Mouse (Mus musculus) forebrain, embryonic 11.5 days (tissue): ENCODE data around the gene Csf2rb2. TPM values are rescaled to one million over a fixed set of nuclear protein-coding genes. Genes with fewer than 3 reads are reported as not detected.
A peak's percentile ranks its signal among the peaks of the same experiment; 100 is the strongest.

Source experiments
- ATAC-seq: fragments of 200-750 bp; cut with Nextera tagmentation; replicated peaks from 2 replicates; pipeline ENCODE4 v1.8.0; 2017; ENCODE audit warnings: moderate TSS enrichment; ENCODE audit not compliant: low FRiP score
- DNase-seq: peaks from one replicate; pipeline ENCODE4 v3.0.0-alpha.2; 2017; ENCODE audit warnings: low spot score
- H3K27ac ChIP-seq: fragments of 300-500 bp; sonication (generic); 2 replicates; pipeline ENCODE4 v1.5.1; 2014; ENCODE audit warnings: low read depth, low read length
- H3K27me3 ChIP-seq: fragments of 300-500 bp; sonication (generic); 2 replicates; pipeline ENCODE4 v1.6.1; 2014; ENCODE audit warnings: mild to moderate bottlenecking, low read length, mixed read lengths; ENCODE audit not compliant: control insufficient read depth, insufficient read depth
- H3K36me3 ChIP-seq: fragments of 300-500 bp; sonication (generic); 2 replicates; pipeline ENCODE4 v1.6.1; 2014; ENCODE audit warnings: mild to moderate bottlenecking, low read length, moderate library complexity, mixed read lengths; ENCODE audit not compliant: control insufficient read depth, insufficient read depth
- H3K4me1 ChIP-seq: fragments of 300-500 bp; sonication (generic); replicated peaks from 2 replicates; pipeline ENCODE4 v1.6.1; 2014; ENCODE audit warnings: low read length, mixed read lengths; ENCODE audit not compliant: control insufficient read depth, insufficient read depth
- H3K4me2 ChIP-seq: fragments of 300-500 bp; sonication (generic); 2 replicates; pipeline ENCODE4 v1.6.1; 2014; ENCODE audit warnings: low read depth, mild to moderate bottlenecking, low read length, moderate library complexity, mixed read lengths; ENCODE audit not compliant: severe bottlenecking
- H3K4me3 ChIP-seq: fragments of 300-500 bp; sonication (generic); 2 replicates; pipeline ENCODE4 v1.5.1; 2014; ENCODE audit warnings: low read depth, low read length
- H3K9ac ChIP-seq: fragments of 300-500 bp; sonication (generic); 2 replicates; pipeline ENCODE4 v1.6.1; 2014; ENCODE audit warnings: low read length
- H3K9me3 ChIP-seq: fragments of 300-500 bp; sonication (generic); 2 replicates; pipeline ENCODE4 v1.6.1; 2016; ENCODE audit warnings: low read length, mixed read lengths; ENCODE audit not compliant: control insufficient read depth
- WGBS: fragments of 180-500 bp; shearing (Covaris S2); extraction: QIAGEN DNeasy Blood & Tissue Kit; methylation state at CpG from one replicate; pipeline ENCODE4 v1.1.7; 2014; 5-methylcytosine and 5-hydroxymethylcytosine counted together
- polyA plus RNA-seq: library from polyadenylated mRNA; unstranded; fragments of >200 nt; fragmentation: Nextera tagmentation; extraction: Ambion mirVana; gene quantifications from 2 replicates; pipeline ENCODE4 v1.2.1, GENCODE M21; 2014

Csf2rb2 gene
- polyA plus RNA-seq, 1 experiment from 2014 or later = 0.40 TPM

GRCm38 (mm10) chr15:78278308-78278707, 27.2 kb downstream of the Csf2rb2 start:
- Histone ChIP-seq H3K4me3 (no peak overlapping the region), H3K27me3 (no peaks in the 10 kb centered on the region), H3K4me2 (no peak overlapping the region), H3K9me3 (no peaks in the 10 kb centered on the region), H3K27ac (no peak overlapping the region), H3K4me1 (no peaks in the 10 kb centered on the region), H3K36me3 (no peaks in the 10 kb centered on the region), H3K9ac (no peak overlapping the region)
- ATAC-seq (no peak), DNase-seq (no peak)
- 88% methylated on average over 2 of the region's 2 CpGs for WGBS

- Histone ChIP-seq H3K4me3 (no peak overlapping the region), H3K9me3 (no peaks in the 10 kb centered on the region), H3K36me3 (no peaks in the 10 kb centered on the region), H3K9ac (no peak overlapping the region), H3K27me3 (no peaks in the 10 kb centered on the region), H3K27ac (no peak overlapping the region), H3K4me2 (no peak overlapping the region), H3K4me1 (no peaks in the 10 kb centered on the region)
- DNase-seq (no peak), ATAC-seq (no peak)
These were observed 34.3 kb downstream of the Csf2rb2 start for GRCm38 (mm10) chr15:78271208-78271607.

GRCm38 (mm10) chr15:78267865-78268264, 37.7 kb downstream of the Csf2rb2 start:
- ATAC-seq = no peak
- H3K36me3 ChIP-seq = no peaks in the 10 kb centered on the region
- no peaks in the 10 kb centered on the region for H3K27me3 ChIP-seq
- H3K4me2 ChIP-seq = no peak overlapping the region
- no peaks in the 10 kb centered on the region for H3K9me3 ChIP-seq
- H3K4me1 ChIP-seq = no peaks in the 10 kb centered on the region
- no peak overlapping the region for H3K9ac ChIP-seq
- H3K27ac ChIP-seq = no peak overlapping the region
- 73% methylated on average over 4 of the region's 4 CpGs for WGBS
- no peak for DNase-seq
- no peak overlapping the region for H3K4me3 ChIP-seq

GRCm38 (mm10) chr15:78267441-78267840, 38.1 kb downstream of the Csf2rb2 start:
- no peak overlapping the region for H3K27ac ChIP-seq
- H3K4me1 ChIP-seq = no peaks in the 10 kb centered on the region
- no peaks in the 10 kb centered on the region for H3K27me3 ChIP-seq
- no peak overlapping the region for H3K9ac ChIP-seq
- ATAC-seq = no peak
- H3K4me3 ChIP-seq = no peak overlapping the region
- DNase-seq = no peak
- WGBS = 87% methylated on average over 10 of the region's 10 CpGs
- H3K9me3 ChIP-seq = no peaks in the 10 kb centered on the region
- no peaks in the 10 kb centered on the region for H3K36me3 ChIP-seq
- no peak overlapping the region for H3K4me2 ChIP-seq

- no peaks in the 10 kb centered on the region for H3K9me3 ChIP-seq
- no peaks in the 10 kb centered on the region for H3K27me3 ChIP-seq
- no peaks in the 10 kb centered on the region for H3K36me3 ChIP-seq
- peak overlapping the region; percentile 8; the same call in 1 of the 2 replicates for H3K9ac ChIP-seq
- DNase-seq (no peak), ATAC-seq (no peak)
- no peaks in the 10 kb centered on the region for H3K4me1 ChIP-seq
- 74% methylated on average over 3 of the region's 3 CpGs for WGBS
- no peak overlapping the region for H3K4me3 ChIP-seq
- no peak overlapping the region for H3K4me2 ChIP-seq
- H3K27ac ChIP-seq = no peak overlapping the region
These were observed 42.2 kb downstream of the Csf2rb2 start for GRCm38 (mm10) chr15:78263286-78263685.

GRCm38 (mm10) chr15:78260668-78261333, 44.7 kb downstream of the Csf2rb2 start:
- 81% methylated on average over 13 of the region's 13 CpGs for WGBS
- no peaks in the 10 kb centered on the region for H3K4me1 ChIP-seq
- DNase-seq (no peak), ATAC-seq (no peak)
- H3K9me3 ChIP-seq = no peaks in the 10 kb centered on the region
- H3K27ac ChIP-seq = no peak overlapping the region
- H3K27me3 ChIP-seq = no peaks in the 10 kb centered on the region
- H3K36me3 ChIP-seq = no peaks in the 10 kb centered on the region
- H3K4me3 ChIP-seq = no peak overlapping the region
- H3K9ac ChIP-seq = no peak overlapping the region
- H3K4me2 ChIP-seq = no peak overlapping the region

GRCm38 (mm10) chr15:78258246-78258865, 47.2 kb downstream of the Csf2rb2 start:
- H3K27me3 ChIP-seq = no peaks in the 10 kb centered on the region
- H3K4me3 ChIP-seq = no peak overlapping the region
- 76% methylated on average over 10 of the region's 10 CpGs for WGBS
- H3K4me1 ChIP-seq = no peaks in the 10 kb centered on the region
- DNase-seq = no peak
- no peak overlapping the region for H3K27ac ChIP-seq
- no peaks in the 10 kb centered on the region for H3K9me3 ChIP-seq
- H3K4me2 ChIP-seq = no peak overlapping the region
- no peak for ATAC-seq
- H3K9ac ChIP-seq = no peak overlapping the region
- H3K36me3 ChIP-seq = no peaks in the 10 kb centered on the region

GRCm38 (mm10) chr15:78257326-78258050, 48.0 kb downstream of the Csf2rb2 start:
- H3K4me1 ChIP-seq = no peaks in the 10 kb centered on the region
- WGBS = 43% methylated on average over 7 of the region's 7 CpGs

More at GRCm38 (mm10) chr15:78257326-78258050, 48.0 kb downstream of the Csf2rb2 start:
- Histone ChIP-seq H3K27me3 (no peaks in the 10 kb centered on the region), H3K4me3 (no peak overlapping the region), H3K9me3 (no peaks in the 10 kb centered on the region), H3K27ac (no peak overlapping the region), H3K9ac (no peak overlapping the region), H3K4me2 (no peak overlapping the region), H3K36me3 (no peaks in the 10 kb centered on the region)
- peak; percentile 72 for DNase-seq
- ATAC-seq = no peak
